Mouse (Mus musculus): ENCODE data around the gene Gm3317.
"Not testable (repeated sequence)": the region's sequence is repeated elsewhere in the genome, so short reads cannot be mapped to it uniquely, and the experiment has no call there.

Gm3317 gene

GRCm38 (mm10) chr14:5164235-5164634 is at the start of gene Gm3317:
Gene Gm3317, plus strand, starts transcription at chr14:5164535.
- DNase-seq, result not testable (repeated sequence)

GRCm38 (mm10) chr14:5131219-5131618 is 33.1 kb upstream of the Gm3317 start, which contains the start of gene Gm8279:
Gene Gm8279, plus strand, starts transcription at chr14:5131519.
- not testable (repeated sequence) for DNase-seq

- DNase-seq, result not testable (repeated sequence)
Measured at GRCm38 (mm10) chr14:5185493-5185892, 21.2 kb downstream of the Gm3317 start, which contains the start of gene Gm8271. Gene Gm8271, plus strand, starts transcription at chr14:5185793.
